Mouse (Mus musculus) CH12.LX (cell line): ENCODE data around the gene Creb3l1. TPM values are rescaled to one million over a fixed set of nuclear protein-coding genes. Genes with fewer than 3 reads are reported as not detected.
A peak's percentile ranks its signal among the peaks of the same experiment; 100 is the strongest.

Experiments used
- DNase-seq: peaks from one replicate; pipeline ENCODE4 v3.0.0-alpha.2; 2013; ENCODE audit errors: extremely low read depth
- H3K27ac ChIP-seq: 2 replicates; pipeline ENCODE4 v1.5.1; 2012; ENCODE audit warnings: low read depth, mild to moderate bottlenecking, control low read depth, moderate library complexity; ENCODE audit not compliant: insufficient read depth
- H3K27me3 ChIP-seq: replicated peaks from 2 replicates; pipeline ENCODE3; 2012; ENCODE audit warnings: inconsistent platforms
- H3K36me3 ChIP-seq, 2 experiments: replicated peaks in 1 of 2; 2 replicates each; pipeline versions ENCODE3 to v1.6.1; 2012; ENCODE audit warnings: inconsistent platforms in 1 of 2, low read length in 1 of 2, mild to moderate bottlenecking in 1 of 2, mixed read lengths in 1 of 2, moderate library complexity in 1 of 2; ENCODE audit not compliant: control insufficient read depth in 1 of 2, insufficient read depth in 1 of 2
- H3K4me1 ChIP-seq, 2 experiments: 2 replicates each; pipeline ENCODE4 v1.6.1; 2012; ENCODE audit warnings: inconsistent platforms in 1 of 2, moderate library complexity in 1 of 2; ENCODE audit not compliant: insufficient read depth in 2 of 2, control insufficient read depth in 1 of 2
- H3K4me2 ChIP-seq: 2 replicates; pipeline ENCODE4 v1.6.1; 2012; ENCODE audit warnings: low read depth, mild to moderate bottlenecking, control low read depth; ENCODE audit not compliant: poor library complexity, insufficient read depth, severe bottlenecking
- H3K4me3 ChIP-seq, 3 experiments: fragments of 150-350 bp in 1 of 3; sonication (generic) in 1 of 3; replicated peaks in 1 of 3; 2 replicates each; pipeline versions ENCODE3 to v1.5.1; 2011 to 2012; ENCODE audit warnings: low read depth in 2 of 3, low read length in 2 of 3, mild to moderate bottlenecking in 2 of 3, moderate library complexity in 2 of 3, control low read depth in 1 of 3, improper control_type of control experiment in 1 of 3, inconsistent platforms in 1 of 3, mixed read lengths in 1 of 3; ENCODE audit not compliant: poor library complexity in 1 of 3
- H3K79me2 ChIP-seq: replicated peaks from 2 replicates; pipeline ENCODE4 v1.6.1; 2012; ENCODE audit warnings: mild to moderate bottlenecking, moderate library complexity; ENCODE audit not compliant: control insufficient read depth, poor library complexity, insufficient read depth, severe bottlenecking; ENCODE audit errors: extremely low read depth
- H3K9ac ChIP-seq: 2 replicates; pipeline ENCODE4 v1.6.1; 2012; ENCODE audit warnings: low read depth, mild to moderate bottlenecking, control low read depth, moderate library complexity; ENCODE audit not compliant: insufficient read depth
- H3K9me3 ChIP-seq: replicated peaks from 2 replicates; pipeline ENCODE3; 2012; ENCODE audit warnings: low read length, inconsistent platforms, mixed read lengths
- CHD1 ChIP-seq: IDR thresholded peaks from 2 replicates; pipeline ENCODE4 v1.6.1; 2012; ENCODE audit warnings: low read depth, low read length, improper control_type of control experiment, inconsistent platforms
- E2F4 ChIP-seq: IDR thresholded peaks from 2 replicates; pipeline ENCODE4 v1.6.1; 2011; ENCODE audit warnings: low read depth, low read length, improper control_type of control experiment; ENCODE audit not compliant: insufficient replicate concordance
- ELF1 ChIP-seq: IDR thresholded peaks from 2 replicates; pipeline ENCODE4 v1.6.1; 2014; ENCODE audit warnings: low read depth, mild to moderate bottlenecking, inconsistent platforms, low read length, improper control_type of control experiment
- EP300 ChIP-seq: IDR thresholded peaks from 2 replicates; pipeline ENCODE4 v1.6.1; 2011; ENCODE audit warnings: low read length, improper control_type of control experiment
- ETS1 ChIP-seq: conservative IDR thresholded peaks from 2 replicates; pipeline ENCODE4 v1.6.1; 2012; ENCODE audit warnings: low read depth, mild to moderate bottlenecking, inconsistent platforms, low read length, improper control_type of control experiment, moderate library complexity
- GABPA ChIP-seq: IDR thresholded peaks from 2 replicates; pipeline ENCODE4 v1.6.1; 2012; ENCODE audit warnings: low read depth, low read length, improper control_type of control experiment, inconsistent platforms; ENCODE audit not compliant: insufficient replicate concordance
- HCFC1 ChIP-seq: IDR thresholded peaks from 2 replicates; pipeline ENCODE4 v1.6.1; 2012; ENCODE audit warnings: low read depth, mild to moderate bottlenecking, inconsistent platforms, low read length, improper control_type of control experiment
- JUND ChIP-seq: conservative IDR thresholded peaks from 2 replicates; pipeline ENCODE4 v1.6.1; 2011; ENCODE audit warnings: low read depth, low read length, improper control_type of control experiment
- KAT2A ChIP-seq: IDR thresholded peaks from 2 replicates; pipeline ENCODE4 v1.6.1; 2012; ENCODE audit warnings: low read length, improper control_type of control experiment, inconsistent platforms; ENCODE audit not compliant: insufficient replicate concordance
- MAFK ChIP-seq: IDR thresholded peaks from 2 replicates; pipeline ENCODE4 v1.6.1; 2011; ENCODE audit warnings: low read length, improper control_type of control experiment; ENCODE audit not compliant: insufficient replicate concordance
- MEF2A ChIP-seq: IDR thresholded peaks from 2 replicates; pipeline ENCODE4 v1.6.1; 2014; ENCODE audit warnings: low read depth, mild to moderate bottlenecking, inconsistent platforms, low read length, improper control_type of control experiment, borderline replicate concordance
- MXI1 ChIP-seq: IDR thresholded peaks from 2 replicates; pipeline ENCODE4 v1.6.1; 2011; ENCODE audit warnings: mild to moderate bottlenecking, low read depth, low read length, improper control_type of control experiment
- MYC ChIP-seq: IDR thresholded peaks from 2 replicates; pipeline ENCODE4 v1.6.1; 2011; ENCODE audit warnings: low read depth, mild to moderate bottlenecking, improper control_type of control experiment, low read length
- NELFE ChIP-seq: IDR thresholded peaks from 2 replicates; pipeline ENCODE4 v1.6.1; 2011; ENCODE audit warnings: low read depth, low read length, improper control_type of control experiment
- NRF1 ChIP-seq: IDR thresholded peaks from 2 replicates; pipeline ENCODE4 v1.6.1; 2014; ENCODE audit warnings: low read depth, mild to moderate bottlenecking, inconsistent platforms, low read length, improper control_type of control experiment, moderate library complexity
- PAX5 ChIP-seq: IDR thresholded peaks from 2 replicates; pipeline ENCODE4 v1.6.1; 2012; ENCODE audit warnings: low read length, inconsistent platforms, mixed read lengths
- RCOR1 ChIP-seq: conservative IDR thresholded peaks from 2 replicates; pipeline ENCODE4 v1.6.1; 2012; ENCODE audit warnings: low read depth, mild to moderate bottlenecking, inconsistent platforms, low read length, improper control_type of control experiment
- SMC3 ChIP-seq: IDR thresholded peaks from 2 replicates; pipeline ENCODE4 v1.6.1; 2011; ENCODE audit warnings: low read depth, low read length, improper control_type of control experiment
- TBP ChIP-seq: conservative IDR thresholded peaks from 2 replicates; pipeline ENCODE4 v1.6.1; 2011; ENCODE audit warnings: low read depth, low read length, improper control_type of control experiment
- TCF12 ChIP-seq: IDR thresholded peaks from 2 replicates; pipeline ENCODE4 v1.6.1; 2014; ENCODE audit warnings: low read depth, mild to moderate bottlenecking, inconsistent platforms, low read length, improper control_type of control experiment
- UBTF ChIP-seq: IDR thresholded peaks from 2 replicates; pipeline ENCODE4 v1.6.1; 2012; ENCODE audit warnings: low read depth, mild to moderate bottlenecking, inconsistent platforms, low read length, improper control_type of control experiment, moderate library complexity
- USF1 ChIP-seq: IDR thresholded peaks from 2 replicates; pipeline ENCODE4 v1.6.1; 2014; ENCODE audit warnings: low read depth, mild to moderate bottlenecking, inconsistent platforms, low read length, improper control_type of control experiment
- ZKSCAN1 ChIP-seq: IDR thresholded peaks from 2 replicates; pipeline ENCODE4 v1.6.1; 2012; ENCODE audit warnings: low read depth, inconsistent platforms, low read length, improper control_type of control experiment, borderline replicate concordance
- ZMIZ1 ChIP-seq: IDR thresholded peaks from 2 replicates; pipeline ENCODE4 v1.6.1; 2012; ENCODE audit warnings: low read depth, mild to moderate bottlenecking, inconsistent platforms, low read length, improper control_type of control experiment
- ZNF384 ChIP-seq: IDR thresholded peaks from 2 replicates; pipeline ENCODE4 v1.6.1; 2012; ENCODE audit warnings: low read depth, low read length, improper control_type of control experiment, inconsistent platforms
- dilution Hi-C: fragments of 300-500 bp; cut with MboI; formaldehyde crosslinking; loops from 2 replicates; pipeline ENCODE4 v1.14.3; 2020; ENCODE audit warnings: low sequenced_read_pairs; ENCODE audit not compliant: extremely low pct_unique_long_range_greater_than_20kb, extremely low pct_ligation_motif_present
- in situ Hi-C: fragments of 300-500 bp; cut with MboI; formaldehyde crosslinking; loops from 3 replicates; pipeline ENCODE4 v1.14.3; 2019; ENCODE audit warnings: low sequenced_read_pairs, low pct_ligation_motif_present, low pct_unique_long_range_greater_than_20kb, mixed read lengths
- polyA plus RNA-seq: library from polyadenylated mRNA; unstranded; fragments of >175 nt; gene quantifications from 2 replicates; pipeline ENCODE4 v1.2.1, GENCODE M21; 2012; ENCODE audit warnings: low read depth; ENCODE audit not compliant: insufficient read length
- total RNA-seq, 2 experiments: library from RNA; depleted of rRNA; stranded (reverse); fragments of 300-350 nt in 1 of 2; fragments of >200 nt in 1 of 2; gene quantifications; 2 replicates each; pipeline ENCODE4 v1.2.3; 2012 to 2014

Gene Creb3l1
- total and polyA plus RNA-seq, 3 experiments, result 0.08 to 2.0 (median 0.59) TPM

GRCm38 (mm10) chr2:92066899-92067298 lies 42.6 kb upstream of the Creb3l1 start:
- dilution Hi-C loops (no loop called here), in situ Hi-C loops (no loop called here)
- Histone ChIP-seq H3K27me3 (peaks cover 3% of the 10 kb centered on the region), H3K4me2 (no peak overlapping the region), H3K9ac (no peak overlapping the region), H3K36me3 (no peaks in the 10 kb centered on the region), H3K4me1 (peaks cover 27 to 66% of the 10 kb centered on the region in 2 experiments), H3K9me3 (no peaks in the 10 kb centered on the region), H3K79me2 (no peaks in the 10 kb centered on the region), H3K4me3 (no peak overlapping the region), H3K27ac (peak overlapping the region; percentile 19; the same call in 1 of the 2 replicates)
- TF ChIP-seq MAFK, result no peak
- TF ChIP-seq RCOR1, result no peak
- TF ChIP-seq PAX5, result no peak
- no peak for TF ChIP-seq UBTF
- no peak for TF ChIP-seq GABPA
- no peak for TF ChIP-seq ETS1
- TF ChIP-seq NRF1, result no peak
- TF ChIP-seq HCFC1, result no peak
- TF ChIP-seq MYC, result no peak
- TF ChIP-seq TBP, result no peak
- no peak for TF ChIP-seq ZNF384
- no peak for TF ChIP-seq SMC3
- TF ChIP-seq TCF12, result no peak
- no peak for TF ChIP-seq MXI1
- TF ChIP-seq ZMIZ1, result no peak
- no peak for TF ChIP-seq KAT2A
- DNase-seq, result no peak

DNA sequence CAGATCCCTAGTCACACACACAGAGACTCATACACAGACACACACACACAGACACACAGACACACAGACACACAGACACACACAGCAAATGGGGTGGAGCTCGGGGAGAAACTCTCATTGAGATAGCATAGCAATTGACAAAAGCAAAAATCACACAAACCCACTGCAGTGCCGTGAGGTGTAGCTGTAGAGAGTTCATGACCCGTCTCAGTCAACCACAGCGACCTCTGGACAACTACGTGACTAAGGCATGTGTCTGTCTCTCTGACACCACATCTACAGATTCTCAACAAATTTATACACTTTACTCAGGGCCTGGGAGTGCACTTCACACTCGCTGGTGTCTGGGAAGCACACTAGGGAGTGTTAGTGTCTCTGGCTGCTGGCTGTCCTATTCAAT lies 41.6 kb upstream of the Creb3l1 start:
- in situ Hi-C loops, result no loop called here
- Histone ChIP-seq H3K4me2 (peak overlapping the region; percentile 14; the same call in 1 of the 2 replicates), H3K9ac (no peak overlapping the region), H3K4me3 (no peak overlapping the region), H3K27me3 (peaks cover 8% of the 10 kb centered on the region), H3K9me3 (no peaks in the 10 kb centered on the region), H3K79me2 (no peaks in the 10 kb centered on the region), H3K4me1 (peaks cover 23 to 57% of the 10 kb centered on the region in 2 experiments), H3K27ac (peak overlapping the region; percentile 73; the same call in 1 of the 2 replicates), H3K36me3 (no peaks in the 10 kb centered on the region)
- TF ChIP-seq ZNF384, result no peak
- no peak for TF ChIP-seq CHD1
- TF ChIP-seq E2F4, result no peak
- no peak for TF ChIP-seq MAFK
- no peak for TF ChIP-seq ELF1
- no peak for TF ChIP-seq ZKSCAN1
- no peak for TF ChIP-seq NELFE
- TF ChIP-seq USF1, result no peak
- no peak for TF ChIP-seq MEF2A
- no peak for TF ChIP-seq JUND
- TF ChIP-seq TCF12, result no peak
- TF ChIP-seq TBP, result no peak
- TF ChIP-seq EP300, result no peak
- no peak for TF ChIP-seq HCFC1
- DNase-seq, result no peak
- dilution Hi-C loops, result no loop called here
